Mouse (Mus musculus) heart, embryonic 14.5 days (tissue): ENCODE measurements around the gene Prmt3. TPM values are rescaled to one million over a fixed set of nuclear protein-coding genes. Genes with fewer than 3 reads are reported as not detected.

Experiments used
- ATAC-seq: fragments of 200-750 bp; cut with Nextera tagmentation; 2 replicates; pipeline ENCODE4 v1.8.0; 2017; ENCODE audit warnings: low read depth, moderate TSS enrichment; ENCODE audit not compliant: insufficient number of reproducible peaks, insufficient read depth, low FRiP score
- H3K27ac ChIP-seq, 2 experiments: fragments of 200-500 bp in 1 of 2; fragments of 300-500 bp in 1 of 2; sonication (generic) in 1 of 2; replicated peaks in 1 of 2; 2 replicates each; pipeline ENCODE4 v1.5.1; 2012 to 2014; ENCODE audit warnings: low read depth in 2 of 2, low read length in 2 of 2, control low read depth in 1 of 2, mild to moderate bottlenecking in 1 of 2, mixed read lengths in 1 of 2; ENCODE audit not compliant: control insufficient read depth in 1 of 2, insufficient read depth in 1 of 2
- H3K27me3 ChIP-seq: fragments of 300-500 bp; sonication (generic); 2 replicates; pipeline ENCODE4 v1.6.1; 2014; ENCODE audit warnings: mild to moderate bottlenecking, low read length, control low read depth; ENCODE audit not compliant: control insufficient read depth, insufficient read depth
- H3K36me3 ChIP-seq: fragments of 300-500 bp; sonication (generic); 2 replicates; pipeline ENCODE4 v1.6.1; 2014; ENCODE audit warnings: mild to moderate bottlenecking, control low read depth, low read length, mixed read lengths; ENCODE audit not compliant: control insufficient read depth, insufficient read depth
- H3K4me1 ChIP-seq, 2 experiments: fragments of 200-500 bp in 1 of 2; fragments of 300-500 bp in 1 of 2; sonication (generic) in 1 of 2; 2 replicates each; pipeline ENCODE4 v1.6.1; 2012 to 2014; ENCODE audit warnings: low read length in 2 of 2, control low read depth in 1 of 2, mixed read lengths in 1 of 2; ENCODE audit not compliant: control insufficient read depth in 2 of 2, insufficient read depth in 2 of 2
- H3K4me2 ChIP-seq: fragments of 300-500 bp; sonication (generic); 2 replicates; pipeline ENCODE4 v1.6.1; 2014; ENCODE audit warnings: mild to moderate bottlenecking, low read length
- H3K4me3 ChIP-seq, 2 experiments: fragments of 200-500 bp in 1 of 2; fragments of 300-500 bp in 1 of 2; sonication (generic) in 1 of 2; 2 replicates each; pipeline ENCODE4 v1.5.1; 2012 to 2014; ENCODE audit warnings: low read length in 2 of 2, mild to moderate bottlenecking in 2 of 2, control low read depth in 1 of 2, low read depth in 1 of 2, moderate library complexity in 1 of 2; ENCODE audit not compliant: control insufficient read depth in 1 of 2, insufficient read depth in 1 of 2
- H3K9ac ChIP-seq: fragments of 300-500 bp; sonication (generic); 2 replicates; pipeline ENCODE4 v1.6.1; 2014; ENCODE audit warnings: mild to moderate bottlenecking, low read length
- H3K9me3 ChIP-seq: fragments of 300-500 bp; sonication (generic); 2 replicates; pipeline ENCODE4 v1.6.1; 2016; ENCODE audit warnings: low read length, control low read depth; ENCODE audit not compliant: control insufficient read depth
- WGBS: fragments of 180-500 bp; shearing (Covaris S2); extraction: QIAGEN DNeasy Blood & Tissue Kit; methylation state at CpG from one replicate; pipeline ENCODE4 v1.1.7; 2014; 5-methylcytosine and 5-hydroxymethylcytosine counted together
- polyA plus RNA-seq: library from polyadenylated mRNA; unstranded; fragments of >200 nt; fragmentation: Nextera tagmentation; extraction: Ambion mirVana; gene quantifications from 2 replicates; pipeline ENCODE4 v1.2.1, GENCODE M21; 2014

The Prmt3 gene
- polyA plus RNA-seq, 1 experiment from 2014 or later = 45.7 TPM

- Histone ChIP-seq H3K9me3 (no peaks in the 10 kb centered on the region), H3K36me3 (peaks cover 44% of the 10 kb centered on the region), H3K4me3 (no peak overlapping the region), H3K27ac (no peak overlapping the region), H3K4me2 (no peak overlapping the region), H3K4me1 (peaks cover 0 to 2% of the 10 kb centered on the region in 2 experiments; a peak in 1 of 4 replicates), H3K27me3 (no peaks in the 10 kb centered on the region), H3K9ac (no peak overlapping the region)
- no peak for ATAC-seq
- WGBS = 78% methylated on average over 3 of the region's 3 CpGs
Measured at GRCm38 (mm10) chr7:49809562-49809961, 31.4 kb downstream of the Prmt3 start.

GRCm38 (mm10) chr7:49811346-49811745 is 33.2 kb downstream of the Prmt3 start:
- Histone ChIP-seq H3K4me1 (no peaks in the 10 kb centered on the region), H3K27ac (no peak overlapping the region), H3K4me2 (no peak overlapping the region), H3K36me3 (peaks cover 44% of the 10 kb centered on the region), H3K4me3 (no peak overlapping the region), H3K9ac (no peak overlapping the region), H3K9me3 (no peaks in the 10 kb centered on the region), H3K27me3 (no peaks in the 10 kb centered on the region)
- 45% methylated on average over 4 of the region's 4 CpGs for WGBS
- ATAC-seq = no peak

DNA sequence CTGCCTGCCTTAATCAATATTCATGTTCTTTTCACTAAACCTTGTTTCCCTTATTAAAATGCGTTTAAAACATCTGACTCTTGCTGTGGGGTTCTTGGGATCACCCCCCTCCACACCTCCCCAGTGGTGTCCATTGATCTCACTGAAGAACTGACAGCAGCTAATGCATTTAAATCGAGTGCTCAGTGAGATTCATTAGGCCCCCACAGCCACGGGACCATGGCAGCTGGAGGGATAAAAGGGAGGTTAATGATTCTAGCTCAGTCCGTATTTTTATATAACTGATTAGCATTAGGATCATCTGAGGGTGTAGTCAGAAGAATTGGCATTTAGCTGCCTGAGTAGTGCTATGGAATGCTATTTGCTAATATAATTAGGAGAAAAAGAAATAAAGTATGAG is 41.2 kb downstream of the Prmt3 start:
- H3K4me1 ChIP-seq = peaks cover 4 to 9% of the 10 kb centered on the region in 2 experiments; a peak in 2 of 4 replicates
- 84% methylated on average over 4 of the region's 4 CpGs for WGBS
- peaks cover 36% of the 10 kb centered on the region for H3K36me3 ChIP-seq
- no peak overlapping the region for H3K4me3 ChIP-seq
- no peak for ATAC-seq
- H3K9me3 ChIP-seq = no peaks in the 10 kb centered on the region
- H3K4me2 ChIP-seq = no peak overlapping the region
- no peak overlapping the region for H3K9ac ChIP-seq
- H3K27me3 ChIP-seq = no peaks in the 10 kb centered on the region
- H3K27ac ChIP-seq = no peak overlapping the region

DNA sequence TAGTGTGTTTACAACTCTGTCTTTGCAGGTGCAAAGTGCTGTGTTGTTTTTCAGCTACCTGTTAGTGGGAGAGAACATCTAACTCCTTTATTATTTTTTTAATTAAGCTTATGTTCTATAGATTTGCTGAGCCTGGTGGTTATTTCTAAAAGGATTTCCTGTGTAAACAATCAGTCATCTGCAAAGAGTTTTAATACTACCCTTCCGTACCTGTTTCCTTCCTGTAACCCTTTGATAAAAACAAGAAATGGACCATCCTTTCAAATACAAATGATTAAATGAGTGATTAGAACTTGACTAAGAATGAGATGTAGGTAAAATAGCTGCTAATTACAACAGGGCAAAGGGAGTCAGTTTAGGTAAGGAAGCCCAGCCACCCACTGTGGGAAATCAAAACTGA is 43.2 kb downstream of the Prmt3 start:
- Histone ChIP-seq H3K4me2 (no peak overlapping the region), H3K4me1 (peaks cover 4 to 9% of the 10 kb centered on the region in 2 experiments; a peak in 2 of 4 replicates), H3K9me3 (no peaks in the 10 kb centered on the region), H3K4me3 (no peak overlapping the region), H3K36me3 (peaks cover 36% of the 10 kb centered on the region), H3K27me3 (no peaks in the 10 kb centered on the region), H3K27ac (no peak overlapping the region), H3K9ac (no peak overlapping the region)
- WGBS = 78% methylated on average over 1 of the region's 1 CpGs
- ATAC-seq = no peak

- Histone ChIP-seq H3K36me3 (peaks cover 42% of the 10 kb centered on the region), H3K9ac (no peak overlapping the region), H3K4me3 (no peak overlapping the region), H3K27ac (peak overlapping the region in 1 of 2 experiments; percentile 48; a peak in 1 of 4 replicates), H3K27me3 (no peaks in the 10 kb centered on the region), H3K9me3 (no peaks in the 10 kb centered on the region), H3K4me2 (no peak overlapping the region), H3K4me1 (peaks cover 4 to 9% of the 10 kb centered on the region in 2 experiments; a peak in 2 of 4 replicates)
- ATAC-seq = no peak
- WGBS = 44% methylated on average over 2 of the region's 2 CpGs
Measured at GRCm38 (mm10) chr7:49822028-49822427, 43.9 kb downstream of the Prmt3 start.

DNA sequence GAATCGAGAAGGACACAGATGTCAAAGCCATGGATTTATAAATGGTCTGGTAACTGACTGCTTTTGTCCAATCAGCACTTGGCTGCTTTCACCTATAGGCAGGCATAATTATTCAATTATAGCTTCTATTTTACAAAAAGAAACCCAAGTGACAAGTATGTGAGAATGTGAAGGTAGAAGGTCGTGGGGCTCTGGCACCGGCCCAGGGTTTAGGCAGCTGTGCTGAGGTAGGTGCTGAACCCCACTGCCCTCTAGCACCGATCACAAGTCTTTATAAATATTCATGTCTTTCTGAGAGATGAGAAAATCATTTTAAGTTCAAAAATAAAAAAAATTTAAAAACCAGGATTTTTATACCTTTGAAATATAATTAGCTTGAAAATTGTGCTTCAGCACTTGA is 45.4 kb downstream of the Prmt3 start:
- Histone ChIP-seq H3K4me1 (peaks cover 4 to 9% of the 10 kb centered on the region in 2 experiments; a peak in 2 of 4 replicates), H3K4me2 (no peak overlapping the region), H3K9me3 (no peaks in the 10 kb centered on the region), H3K27ac (no peak overlapping the region), H3K9ac (no peak overlapping the region), H3K27me3 (no peaks in the 10 kb centered on the region), H3K36me3 (peaks cover 47% of the 10 kb centered on the region), H3K4me3 (no peak overlapping the region)
- 90% methylated on average over 4 of the region's 4 CpGs for WGBS
- ATAC-seq = no peak

DNA sequence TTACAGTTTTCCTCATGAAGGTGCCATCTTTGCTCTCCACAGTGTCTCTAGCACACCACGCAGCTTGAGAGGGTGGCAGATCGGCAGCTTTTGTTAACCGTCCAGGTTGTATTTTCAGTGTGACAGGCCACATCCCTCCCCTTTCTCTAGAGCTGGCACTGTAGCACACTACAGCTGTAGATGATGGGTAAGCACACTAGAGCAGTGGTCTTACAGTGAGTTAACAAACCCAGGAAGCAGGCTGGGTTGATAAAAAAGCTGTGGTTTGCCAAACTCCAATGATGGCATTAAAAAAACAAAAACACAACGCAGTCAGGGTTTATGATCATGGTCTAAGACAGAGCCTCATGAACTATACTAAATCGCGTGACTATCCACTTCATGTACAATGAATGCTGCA is 45.9 kb downstream of the Prmt3 start:
- ATAC-seq = no peak
- Histone ChIP-seq H3K27me3 (no peaks in the 10 kb centered on the region), H3K4me1 (peaks cover 4 to 9% of the 10 kb centered on the region in 2 experiments; a peak in 2 of 4 replicates), H3K9ac (no peak overlapping the region), H3K4me2 (no peak overlapping the region), H3K9me3 (no peaks in the 10 kb centered on the region), H3K4me3 (no peak overlapping the region), H3K36me3 (peaks cover 47% of the 10 kb centered on the region), H3K27ac (no peak overlapping the region)
- 88% methylated on average over 6 of the region's 6 CpGs for WGBS

DNA sequence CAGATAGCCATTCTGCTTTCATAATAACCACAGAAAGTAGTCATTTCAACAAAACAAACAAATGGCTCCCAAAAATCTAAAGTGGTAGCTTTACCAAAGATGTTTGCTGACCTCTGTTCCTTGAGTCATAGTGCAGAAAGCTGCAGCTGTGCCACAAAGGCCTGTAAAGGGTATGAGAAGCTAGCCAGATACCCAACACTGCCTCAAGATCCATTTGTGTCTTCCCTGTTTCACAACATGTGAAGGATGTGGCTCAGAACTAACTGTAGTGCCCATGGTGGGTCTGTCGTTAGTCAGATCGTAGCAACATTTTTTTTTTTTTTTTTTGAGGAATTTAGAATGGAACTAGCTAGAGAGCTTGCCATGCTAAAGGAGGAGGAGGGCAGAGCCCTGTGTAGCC is 46.4 kb downstream of the Prmt3 start:
- H3K9ac ChIP-seq = no peak overlapping the region
- peaks cover 4 to 9% of the 10 kb centered on the region in 2 experiments; a peak in 2 of 4 replicates for H3K4me1 ChIP-seq
- H3K4me2 ChIP-seq = no peak overlapping the region
- ATAC-seq = no peak
- H3K27me3 ChIP-seq = no peaks in the 10 kb centered on the region
- peaks cover 47% of the 10 kb centered on the region for H3K36me3 ChIP-seq
- no peak overlapping the region for H3K27ac ChIP-seq
- no peaks in the 10 kb centered on the region for H3K9me3 ChIP-seq
- no peak overlapping the region for H3K4me3 ChIP-seq
- 72% methylated on average over 2 of the region's 2 CpGs for WGBS
